Comparison of ENCODE assay signal across 9 mouse cellular contexts in the genomic region with DNA sequence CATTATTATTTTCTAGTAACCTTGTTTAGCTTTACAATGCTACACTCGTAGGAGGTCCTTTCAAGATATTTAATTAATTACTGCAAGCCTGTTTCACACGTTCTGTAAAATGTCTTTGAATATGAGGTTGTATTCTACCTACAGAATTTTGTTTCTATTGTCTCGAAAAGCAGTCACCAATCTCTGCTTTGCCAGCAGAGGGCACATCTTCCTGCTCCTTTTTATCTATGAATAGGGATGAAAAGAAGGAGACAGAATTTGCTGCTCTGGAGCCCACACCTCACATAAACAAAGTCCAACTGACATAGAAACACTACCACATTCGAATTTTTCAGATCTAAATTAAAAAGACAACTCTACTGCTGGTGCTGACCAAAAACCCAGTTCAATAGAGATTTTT.
DNase-seq lines count a peak whose midpoint lies in the region; ATAC-seq and TF ChIP-seq lines count a peak whose summit lies in the region.
"Had no signal": no experiment of that assay in that cellular context is flagged by ENCODE, and none has a peak within 500 bp of the region (broad histone marks: within the 10 kb centered on the region; RNA-seq: fewer than 3 reads in every experiment).

No protein-coding gene starts in this region.

- H3K27me3 ChIP-seq in kidney, postnatal 0 days (ENCODE audit: insufficient read depth, low read length) = no peaks in the 10 kb centered on the region
- H3K27me3 ChIP-seq in kidney, embryonic 16.5 days (ENCODE audit: insufficient read depth, low read length) = no peaks in the 10 kb centered on the region
- H3K27me3 ChIP-seq: megakaryocyte, embryonic 14.5 days had no signal

- H3K9ac ChIP-seq in kidney, postnatal 0 days (ENCODE audit: low read depth, low read length) = no peak overlapping the region
- H3K9ac ChIP-seq in kidney, embryonic 16.5 days (replicated peaks; ENCODE audit: low read length) = no peak overlapping the region

- ATAC-seq in CD4-positive, CD25-positive, alpha-beta regulatory T cell, adult 4 months = no peak
- no peak for ATAC-seq in kidney, postnatal 0 days (replicated peaks; ENCODE audit: low FRiP score, low read depth)
- no peak for ATAC-seq in kidney, embryonic 16.5 days (ENCODE audit: low FRiP score, low TSS enrichment)
- ATAC-seq in inflammation-experienced regulatory T-cells, adult 6 months = no peak
- no peak for ATAC-seq in megakaryocyte-erythroid progenitor cell, adult 5-6 weeks (replicated peaks; ENCODE audit: low FRiP score, low TSS enrichment, poor library complexity, severe bottlenecking)

- no peaks in the 10 kb centered on the region for H3K4me1 ChIP-seq in kidney, postnatal 0 days (replicated peaks; ENCODE audit: insufficient read depth, low read length)
- peaks cover 17% of the 10 kb centered on the region for H3K4me1 ChIP-seq in kidney, embryonic 16.5 days (ENCODE audit: insufficient read depth, low read length)

- intact Hi-C loops in left cerebral cortex, postnatal 14 days (cut with DNase I) = loop anchor here (2.0 to 5.0 kb wide), 2 partner anchors 119 to 238 kb away; a partner anchor contains a TSS

- TF ChIP-seq CTCF in kidney, postnatal 0 days (IDR thresholded peaks at IDR 0.05; ENCODE audit: low read depth) = peak; percentile 80

- peak; percentile 7 for DNase-seq in CD4-positive, CD25-positive, alpha-beta regulatory T cell, adult 2 months (ENCODE audit: low read depth, low spot score)
- peak; percentile 77 for DNase-seq in kidney, postnatal 0 days (ENCODE audit: low spot score)
- peak; percentile 11 for DNase-seq in cerebellum, adult 8-10 months
- peak; percentile 13 to 55 for DNase-seq in left cerebral cortex, postnatal 14 days (ENCODE audit: low spot score in 2 of 2)

- H3K27ac ChIP-seq in kidney, postnatal 0 days = no peak overlapping the region
- H3K27ac ChIP-seq in kidney, embryonic 16.5 days (ENCODE audit: low read length) = no peak overlapping the region

- no peaks in the 10 kb centered on the region for H3K9me3 ChIP-seq in kidney, postnatal 0 days (replicated peaks; ENCODE audit: low read length)
- no peaks in the 10 kb centered on the region for H3K9me3 ChIP-seq in kidney, embryonic 16.5 days (ENCODE audit: low read length)
- H3K9me3 ChIP-seq: megakaryocyte, embryonic 14.5 days had no signal

- no peaks in the 10 kb centered on the region for H3K36me3 ChIP-seq in kidney, postnatal 0 days (ENCODE audit: insufficient read depth, low read length)
- H3K36me3 ChIP-seq in kidney, embryonic 16.5 days (ENCODE audit: insufficient read depth, low read length) = no peaks in the 10 kb centered on the region

- WGBS in kidney, postnatal 0 days = 28% methylated on average over 4 of the region's 4 CpGs
- 33% methylated on average over 4 of the region's 4 CpGs for WGBS in kidney, embryonic 16.5 days

- no peak overlapping the region for H3K4me3 ChIP-seq in kidney, postnatal 0 days (replicated peaks; ENCODE audit: low read depth, low read length)
- H3K4me3 ChIP-seq in kidney, embryonic 16.5 days (ENCODE audit: low read length) = no peak overlapping the region
- H3K4me3 ChIP-seq: megakaryocyte, embryonic 14.5 days had no signal

- no peak overlapping the region for H3K4me2 ChIP-seq in kidney, postnatal 0 days (ENCODE audit: low read length)
- no peak overlapping the region for H3K4me2 ChIP-seq in kidney, embryonic 16.5 days (replicated peaks; ENCODE audit: low read depth, low read length)

Comparison
In these comparisons a context has a peak if more than half of its experiments do, and no peak if none do; other contexts are left out.
1. DNase-seq: peak in every context shown above with its lines; median percentile 77 in kidney, postnatal 0 days; 34 in left cerebral cortex, postnatal 14 days; 11 in cerebellum, adult 8-10 months; 7 in CD4-positive, CD25-positive, alpha-beta regulatory T cell, adult 2 months.